Mouse (Mus musculus): ENCODE data around the gene Lrrc30.

The Lrrc30 gene

DNA sequence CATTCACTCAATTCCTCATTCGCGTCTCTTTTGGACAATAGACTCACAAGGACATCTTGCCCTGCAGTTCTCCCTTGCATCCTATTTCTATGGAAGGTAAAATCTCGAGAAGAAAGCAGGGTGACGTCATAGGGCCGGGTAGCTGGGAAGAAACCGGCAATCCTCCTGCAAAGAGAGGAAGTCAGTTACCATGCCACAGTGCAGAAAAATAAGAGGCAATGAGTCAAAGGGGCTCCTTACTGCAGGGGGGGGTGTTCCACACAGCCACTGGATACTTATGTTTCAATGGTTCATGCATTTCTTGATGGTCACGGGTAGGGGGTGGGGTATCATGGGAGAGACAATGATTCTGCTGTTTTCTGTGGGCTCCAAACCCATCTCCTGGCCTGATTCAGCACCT is 49.1 kb downstream of the Lrrc30 start:
- DNase-seq (ENCODE audit: low spot score in 2 of 2) = no peak

DNA sequence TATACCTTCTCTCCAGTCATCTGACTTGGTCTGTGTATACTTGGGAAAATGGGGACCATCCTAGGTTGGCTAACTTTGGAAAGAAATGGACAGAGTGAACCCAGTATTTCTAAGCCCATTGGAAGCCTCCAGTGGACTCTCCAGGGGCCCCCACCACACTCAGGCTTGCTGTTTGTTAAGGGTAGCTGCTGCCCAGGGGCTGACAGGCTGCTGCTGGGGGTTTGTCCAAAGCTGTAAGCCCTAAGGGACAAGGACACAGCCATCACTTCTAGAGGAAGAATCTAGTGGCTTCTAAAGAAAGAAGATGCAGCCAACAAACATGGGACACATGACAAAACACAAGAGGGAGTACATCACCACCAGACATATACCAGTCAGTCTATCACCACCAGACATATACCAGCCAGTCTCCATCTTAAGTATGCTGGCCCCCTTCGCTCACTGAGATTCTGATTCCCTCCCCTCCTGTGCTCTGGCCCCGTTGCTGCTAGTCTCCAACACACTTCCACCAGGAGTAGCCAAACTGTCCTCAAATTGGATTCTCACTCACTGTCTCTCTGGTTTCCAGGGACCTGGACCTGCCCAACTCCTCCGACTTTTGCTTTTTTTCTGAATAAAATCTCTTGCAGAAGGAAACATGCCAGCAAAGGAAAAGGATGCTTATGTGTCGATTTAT is 49.7 kb downstream of the Lrrc30 start:
- DNase-seq (ENCODE audit: low spot score in 2 of 2) = no peak

DNA sequence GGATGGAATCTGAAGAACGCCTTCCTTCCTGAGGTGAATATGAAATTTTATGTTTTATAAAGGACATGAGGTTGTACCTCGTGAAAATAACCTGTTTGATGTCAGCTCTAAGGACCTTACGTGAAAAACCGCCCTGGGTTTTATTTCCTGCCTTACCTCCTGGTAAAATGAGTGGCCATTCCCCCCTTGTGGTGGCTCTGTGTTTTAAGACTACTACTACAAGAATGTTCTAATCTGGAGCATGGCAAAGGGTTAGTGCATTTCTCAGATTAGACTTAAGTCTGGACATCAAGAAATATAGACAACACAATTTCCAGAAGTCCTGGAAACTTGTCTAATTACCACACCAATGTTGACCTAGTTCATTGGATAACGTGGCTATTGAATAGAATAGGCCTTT is 50.7 kb downstream of the Lrrc30 start:
- DNase-seq (ENCODE audit: low spot score in 2 of 2) = no peak
